Mouse (Mus musculus) layer of hippocampus, adult 9-10 months (tissue): ENCODE measurements around the gene Rfc5.
"Not testable (repeated sequence)": the region's sequence is repeated elsewhere in the genome, so short reads cannot be mapped to it uniquely, and the experiment has no call there.

Source experiments
- DNase-seq: peaks from one replicate; pipeline ENCODE4 v3.0.0; 2022; ENCODE audit warnings: low spot score

The Rfc5 gene

DNA sequence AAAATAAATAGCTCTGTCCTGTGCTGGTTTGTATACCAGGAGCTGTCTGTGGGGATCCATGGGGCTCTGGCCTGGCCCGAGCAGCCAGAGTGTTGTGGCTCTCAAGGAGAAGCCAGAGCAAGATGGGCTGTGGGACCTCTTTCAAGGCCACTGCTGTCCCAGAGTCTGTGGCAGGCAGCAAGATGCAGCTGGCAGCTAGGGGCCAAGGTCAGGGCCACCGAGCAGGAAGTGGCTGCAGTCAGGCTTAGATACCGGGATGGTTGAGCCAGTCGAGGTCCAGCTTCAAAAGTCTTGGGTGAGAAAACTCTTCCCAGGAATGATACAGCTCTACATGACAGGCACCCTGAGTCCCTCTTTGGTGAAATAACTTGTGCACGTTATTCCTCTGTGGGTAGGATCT, 41.8 kb downstream of the Rfc5 start:
- DNase-seq = no peak

DNA sequence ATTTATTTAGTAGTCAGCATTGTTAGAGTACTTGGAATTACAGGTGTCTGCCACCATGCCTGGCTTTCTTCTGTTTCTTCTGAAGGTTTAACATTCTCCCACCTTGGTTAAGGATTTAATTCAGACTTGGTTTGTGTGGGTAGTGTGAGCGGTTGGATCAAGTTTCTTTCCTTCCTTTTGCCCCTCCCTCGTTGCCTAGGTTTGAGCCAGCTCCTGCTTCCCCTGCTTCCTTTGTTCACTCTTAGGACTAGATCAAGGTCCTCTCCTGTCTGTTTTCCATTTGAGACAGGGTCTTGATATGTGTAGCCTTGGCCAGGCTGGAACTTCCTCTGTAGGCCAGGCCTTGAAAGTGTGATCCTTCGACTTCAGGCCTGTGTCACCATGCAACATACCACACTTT, 42.6 kb downstream of the Rfc5 start:
- no peak for DNase-seq

DNA sequence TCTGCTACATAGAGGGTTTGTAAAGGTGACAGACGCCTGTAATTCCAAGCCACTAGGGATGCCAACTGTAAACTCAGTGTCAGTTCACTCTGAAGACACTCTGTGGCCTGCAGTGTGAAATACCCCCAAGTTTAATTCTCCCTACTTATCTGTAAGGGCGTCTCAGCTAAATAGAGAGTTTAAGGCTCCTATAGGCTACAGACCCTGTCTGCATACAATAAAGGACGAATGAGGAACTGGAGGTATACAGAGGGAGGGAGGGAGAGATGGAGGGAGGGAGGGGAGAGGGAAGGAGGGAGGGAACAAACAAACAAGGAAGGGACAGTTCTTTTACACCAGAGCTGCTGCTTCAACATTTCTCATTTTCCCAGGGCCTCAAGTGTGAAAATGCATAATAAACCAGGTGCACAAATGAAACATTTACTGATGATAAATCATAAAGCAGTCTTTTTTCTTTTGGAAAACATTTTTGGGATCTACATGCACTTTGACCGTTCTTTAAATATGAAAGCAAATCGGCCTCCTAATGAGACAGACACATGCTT, 43.3 kb downstream of the Rfc5 start:
- no peak for DNase-seq

DNA sequence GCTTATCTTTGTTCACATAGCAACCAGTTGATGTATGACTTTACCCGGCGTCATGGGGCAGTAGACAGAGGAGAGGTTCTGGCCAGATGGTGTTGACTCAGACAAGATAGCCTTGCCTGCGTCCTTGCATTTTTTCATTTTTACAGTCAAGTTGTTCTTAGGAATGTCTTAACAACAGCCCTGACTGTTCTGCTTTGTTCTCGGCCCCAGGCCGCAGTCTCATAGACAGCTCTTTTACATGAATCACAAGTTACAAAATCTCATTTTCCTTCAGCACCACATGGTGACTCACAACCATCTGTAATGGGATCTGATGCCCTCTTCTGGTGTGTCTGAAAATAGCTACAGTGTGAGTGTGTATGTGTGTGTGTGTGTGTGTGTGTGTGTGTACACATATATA, 44.4 kb downstream of the Rfc5 start:
- DNase-seq = not testable (repeated sequence)

DNA sequence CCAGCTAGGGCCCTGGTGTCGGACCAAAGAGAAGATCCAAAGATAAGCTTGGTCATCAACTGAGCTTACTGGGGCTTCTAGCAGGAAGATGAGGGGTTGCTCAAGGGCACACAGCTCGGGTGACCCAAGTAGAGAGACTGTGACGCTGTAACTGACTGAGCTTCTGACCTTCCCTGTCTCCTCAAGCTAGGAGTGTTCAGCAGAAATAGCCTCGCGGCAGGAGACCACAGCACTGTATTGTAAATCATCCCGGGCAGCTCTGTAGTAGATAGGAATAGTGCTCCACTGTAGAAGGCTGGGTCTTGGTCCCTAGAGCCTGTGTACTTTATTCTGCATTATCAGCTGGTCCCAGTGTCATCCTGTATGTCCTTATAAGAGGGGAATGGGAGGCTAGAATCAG, 47.0 kb downstream of the Rfc5 start:
- no peak for DNase-seq

DNA sequence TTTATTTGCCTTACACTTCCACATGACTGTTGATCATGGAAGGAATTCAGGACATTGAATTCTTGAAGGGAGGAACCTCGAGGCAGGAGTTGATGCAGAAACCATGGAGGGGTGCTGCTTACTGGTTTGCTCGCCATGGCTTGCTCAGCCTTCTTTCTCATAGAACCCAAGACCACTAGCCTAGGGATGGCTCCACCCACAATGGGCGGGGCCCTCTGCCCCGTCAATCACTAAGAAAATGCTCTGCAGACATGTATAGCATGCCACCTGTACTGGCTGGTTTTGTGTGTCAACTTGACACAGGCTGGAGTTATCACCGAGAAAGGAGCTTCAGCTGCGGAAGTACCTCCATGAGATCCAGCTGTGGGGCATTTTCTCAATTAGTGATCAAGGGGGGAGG, 48.8 kb downstream of the Rfc5 start:
- DNase-seq = no peak

DNA sequence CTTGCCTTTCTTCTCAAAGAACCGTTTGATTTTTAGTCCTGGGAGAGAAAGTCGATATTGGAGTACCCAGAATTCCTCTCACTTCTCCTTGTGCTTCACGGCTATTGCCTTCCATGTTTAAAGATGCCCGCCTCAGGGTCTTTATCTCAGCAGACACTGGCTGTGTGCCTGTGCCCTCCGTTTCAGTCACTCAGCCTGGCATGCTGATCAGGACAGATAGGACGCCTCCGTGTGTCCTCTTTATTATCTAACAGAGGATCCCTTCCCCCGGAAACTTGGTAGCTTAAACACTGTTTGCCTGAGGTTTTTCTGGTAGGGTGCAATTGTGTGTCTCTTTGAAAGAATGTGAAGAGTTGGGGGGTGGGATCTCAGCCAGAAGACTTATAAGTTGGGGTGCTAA, 50.3 kb downstream of the Rfc5 start:
- DNase-seq = no peak

DNA sequence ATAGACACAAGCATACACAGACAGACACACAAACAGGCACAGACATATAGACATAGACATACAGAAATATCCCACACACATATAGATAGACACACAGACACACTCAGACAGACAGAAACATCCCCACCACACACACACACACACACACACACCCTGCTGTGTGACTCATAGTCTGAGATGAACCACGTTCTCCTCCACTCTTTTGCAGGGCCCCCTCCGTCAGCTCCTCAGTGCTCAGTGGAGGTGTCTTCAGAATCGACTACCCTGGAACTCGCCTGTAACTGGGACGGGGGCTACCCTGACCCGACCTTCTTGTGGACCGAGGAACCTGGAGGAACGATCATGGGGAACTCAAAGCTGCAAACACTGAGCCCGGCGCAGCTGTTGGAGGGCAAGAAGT, 50.8 kb downstream of the Rfc5 start:
- DNase-seq = no peak

DNA sequence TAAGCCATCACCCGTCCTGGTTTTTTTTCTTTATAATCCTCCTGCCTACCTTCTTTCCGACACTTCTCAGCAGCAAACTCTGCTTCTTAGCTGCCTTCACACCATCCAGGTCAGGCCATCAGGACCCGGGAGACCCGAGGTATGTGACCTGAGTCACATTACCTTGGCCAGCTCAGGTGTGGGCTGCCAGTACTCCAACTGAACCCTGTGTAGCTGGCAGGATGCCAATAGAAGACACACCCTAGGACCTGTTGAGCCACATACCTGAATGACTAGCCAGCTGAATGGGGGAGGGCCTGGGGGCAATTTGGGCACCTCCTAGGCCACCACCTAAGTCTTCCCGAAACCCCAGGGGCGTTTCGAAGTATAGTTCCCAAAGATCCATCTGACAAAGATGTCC, 58.4 kb downstream of the Rfc5 start:
- DNase-seq = no peak
